Mouse (Mus musculus) liver, adult 2 months (tissue): ENCODE data around the gene Hes7. TPM values are rescaled to one million over a fixed set of nuclear protein-coding genes. Genes with fewer than 3 reads are reported as not detected.

ENCODE experiments used
- DNase-seq: peaks from one replicate; pipeline ENCODE4 v3.0.0-alpha.2; 2011; ENCODE audit warnings: low read depth, low spot score; ENCODE audit errors: extremely low read depth
- H3K27ac ChIP-seq: fragments of 200-500 bp; replicated peaks from 2 replicates; pipeline ENCODE4 v1.5.1; 2012; ENCODE audit warnings: low read depth, mild to moderate bottlenecking, control low read depth, inconsistent platforms, low read length; ENCODE audit not compliant: insufficient read depth
- H3K27me3 ChIP-seq: fragments of 200-500 bp; 2 replicates; pipeline ENCODE4 v1.6.1; 2012; ENCODE audit warnings: mild to moderate bottlenecking, moderate library complexity, low read length, inconsistent platforms; ENCODE audit not compliant: control insufficient read depth, insufficient read depth
- H3K36me3 ChIP-seq: fragments of 200-500 bp; 2 replicates; pipeline ENCODE4 v1.6.1; 2012; ENCODE audit warnings: low read length, inconsistent platforms; ENCODE audit not compliant: control insufficient read depth, insufficient read depth
- H3K4me1 ChIP-seq: fragments of 200-500 bp; 2 replicates; pipeline ENCODE4 v1.6.1; 2011; ENCODE audit warnings: low read length; ENCODE audit not compliant: control insufficient read depth, insufficient read depth
- H3K4me3 ChIP-seq: fragments of 200-500 bp; 2 replicates; pipeline ENCODE4 v1.5.1; 2011; ENCODE audit warnings: low read depth, mild to moderate bottlenecking, control low read depth, low read length, moderate library complexity; ENCODE audit not compliant: insufficient read depth
- H3K79me2 ChIP-seq: fragments of 200-500 bp; 2 replicates; pipeline ENCODE4 v1.6.1; 2012; ENCODE audit warnings: inconsistent platforms, mild to moderate bottlenecking, low read length, moderate library complexity; ENCODE audit not compliant: control insufficient read depth, insufficient read depth
- H3K9ac ChIP-seq: fragments of 200-500 bp; 2 replicates; pipeline ENCODE4 v1.6.1; 2012; ENCODE audit warnings: low read depth, mild to moderate bottlenecking, control low read depth, inconsistent platforms, low read length
- CTCF ChIP-seq: fragments of 200-500 bp; IDR thresholded peaks from 2 replicates; pipeline ENCODE4 v1.5.1; 2011; ENCODE audit warnings: low read depth, low read length, control low read depth
- POLR2A ChIP-seq: fragments of 200-500 bp; IDR thresholded peaks from 2 replicates; pipeline ENCODE4 v1.6.1; 2011; ENCODE audit warnings: low read length, control low read depth; ENCODE audit not compliant: insufficient read depth; ENCODE audit errors: extremely low read depth
- whole genome bisulfite sequencing: fragments of 180-500 bp; shearing (Covaris S2); methylation state at CpG from one replicate; pipeline ENCODE4 v1.1.7; 2018; 5-methylcytosine and 5-hydroxymethylcytosine counted together
- polyA plus RNA-seq: library from polyadenylated mRNA; depleted of rRNA; stranded (reverse); fragments of >200 nt; gene quantifications from 2 replicates; pipeline ENCODE4 v1.2.3, GENCODE M21; 2012
- total RNA-seq: library from RNA; depleted of rRNA; stranded (reverse); fragments of >200 nt; gene quantifications from 2 replicates; pipeline ENCODE4 v1.2.3, GENCODE M21; 2014

Gene Hes7
- total and polyA plus RNA-seq, 2 experiments: 0.05 TPM; not detected in 1

DNA sequence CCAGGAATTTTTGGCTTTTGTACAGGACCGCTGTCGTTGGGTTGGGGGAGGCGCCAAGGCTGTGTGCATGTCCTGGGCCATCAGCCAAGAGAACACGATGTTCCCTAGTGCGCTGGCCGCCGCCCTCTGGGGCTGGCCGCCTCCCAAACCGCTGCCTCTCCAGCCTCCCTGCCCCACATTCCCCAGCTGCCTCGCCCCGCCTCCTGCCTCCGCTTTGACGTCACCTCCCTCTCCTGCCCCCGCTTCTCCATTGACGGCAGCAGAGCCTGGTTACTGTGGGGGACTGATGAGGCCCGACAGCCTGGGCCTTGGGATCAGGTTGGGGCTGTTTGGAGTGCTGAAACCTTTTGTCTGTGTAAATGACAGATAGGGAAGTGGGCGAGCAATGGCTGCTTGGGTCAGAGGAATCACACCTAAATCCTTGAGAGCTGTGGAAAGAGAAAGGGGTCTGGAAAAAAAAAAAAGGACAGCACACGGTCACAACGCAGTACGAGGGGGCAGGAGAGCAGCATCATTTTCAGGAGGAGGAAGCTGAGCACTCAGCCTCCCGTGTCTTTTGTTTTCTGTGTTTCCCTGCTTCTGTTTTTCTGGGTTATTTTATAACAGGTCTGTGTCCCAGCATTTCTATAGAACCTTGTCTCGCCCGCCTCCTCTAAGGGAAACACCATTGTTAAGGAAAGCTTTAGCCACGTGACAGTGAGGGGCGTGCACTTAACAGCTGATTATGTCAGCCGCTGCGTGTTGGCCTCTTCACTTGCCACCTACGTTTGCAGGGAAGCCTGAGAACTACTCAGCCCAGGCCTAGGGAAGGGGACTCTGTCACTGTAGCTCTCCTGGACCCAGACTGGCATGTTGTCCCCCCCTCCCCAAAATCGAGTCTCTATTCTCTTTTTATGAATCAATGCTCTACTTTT, 23.0 kb upstream of the Hes7 start:
- peak overlapping the region; percentile 67 for H3K9ac ChIP-seq
- WGBS: 1% methylated on average over 29 of the region's 29 CpGs
- TF ChIP-seq CTCF (0 out of 2 replicates have a peak, but pooled peaks have one; percentile 11), POLR2A (peak; percentile 54; the same call in 1 of the 2 replicates)
- peaks cover 15% of the 10 kb centered on the region for H3K4me1 ChIP-seq
- peaks cover 13% of the 10 kb centered on the region; the same call in 1 of the 2 replicates for H3K79me2 ChIP-seq
- H3K36me3 ChIP-seq: peaks cover 18% of the 10 kb centered on the region
- H3K27ac ChIP-seq: peak overlapping the region; percentile 98
- peak overlapping the region; percentile 39 for H3K4me3 ChIP-seq
- DNase-seq: peak; percentile 87
- no peaks in the 10 kb centered on the region for H3K27me3 ChIP-seq

DNA sequence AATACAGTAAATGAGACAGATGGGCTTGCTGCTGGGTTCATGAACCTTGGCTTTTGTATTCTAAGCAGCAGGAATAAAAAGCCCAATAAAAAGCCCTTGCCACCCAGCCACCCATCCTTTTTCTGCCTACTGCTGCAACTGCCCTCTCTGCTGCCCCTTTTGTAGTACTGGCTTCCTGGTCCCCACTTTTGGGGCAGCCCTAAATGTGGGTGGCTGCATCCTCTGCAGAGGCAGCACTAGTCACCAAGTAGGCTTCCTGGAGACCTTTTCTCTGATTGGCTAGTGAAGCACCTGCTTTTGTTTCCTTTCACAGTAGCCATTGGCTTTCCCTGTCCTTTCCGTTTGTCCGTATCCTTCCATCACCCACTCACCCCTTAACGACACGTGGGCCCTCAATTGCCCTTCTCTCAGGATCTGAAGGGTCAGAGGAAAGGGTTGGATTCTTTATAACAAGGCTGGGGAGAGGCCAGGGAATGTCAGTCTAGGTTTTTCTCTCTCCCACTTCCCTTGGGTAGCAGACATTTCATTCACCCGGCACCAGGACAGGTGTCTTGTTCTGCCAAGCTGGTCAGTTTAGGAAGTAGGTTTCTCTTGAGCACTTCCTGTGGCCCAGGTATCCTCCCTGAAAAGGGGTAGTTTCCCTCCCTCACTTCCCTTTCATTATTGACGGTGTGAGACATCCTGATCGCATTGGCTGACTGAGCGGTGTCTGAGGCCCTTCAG, 22.0 kb upstream of the Hes7 start:
- Histone ChIP-seq H3K36me3 (peaks cover 27% of the 10 kb centered on the region), H3K27ac (peak overlapping the region; percentile 92), H3K9ac (peak overlapping the region; percentile 67), H3K27me3 (no peaks in the 10 kb centered on the region), H3K4me1 (peaks cover 12% of the 10 kb centered on the region), H3K4me3 (peak overlapping the region; percentile 8; the same call in 1 of the 2 replicates), H3K79me2 (peaks cover 13% of the 10 kb centered on the region; the same call in 1 of the 2 replicates)
- DNase-seq: peak; percentile 12
- no peak for TF ChIP-seq POLR2A
- TF ChIP-seq CTCF: no peak
- WGBS: 6% methylated on average over 8 of the region's 8 CpGs

DNA sequence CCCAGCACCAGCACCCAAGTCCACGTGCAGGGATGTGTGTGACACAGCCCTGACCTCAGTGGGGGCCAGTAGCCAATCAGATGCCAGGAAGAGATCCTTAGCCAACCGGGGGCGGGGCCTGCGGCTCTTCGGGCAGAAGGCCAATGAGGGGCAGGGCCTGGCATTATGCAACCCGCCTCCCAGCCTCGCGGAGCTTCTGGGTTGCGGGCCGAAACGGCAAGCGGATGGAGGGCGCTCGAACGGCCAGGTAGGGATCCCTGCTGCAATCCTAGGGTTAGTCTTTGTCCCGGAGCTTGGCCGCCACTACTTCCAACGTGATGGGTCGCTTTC, 21.5 kb upstream of the Hes7 start:
- Histone ChIP-seq H3K9ac (peak overlapping the region; percentile 72), H3K36me3 (peaks cover 32% of the 10 kb centered on the region), H3K79me2 (peaks cover 13% of the 10 kb centered on the region; the same call in 1 of the 2 replicates), H3K4me1 (peaks cover 12% of the 10 kb centered on the region), H3K27ac (peak overlapping the region; percentile 92), H3K4me3 (peak overlapping the region; percentile 62), H3K27me3 (no peaks in the 10 kb centered on the region)
- WGBS: 0% methylated on average over 19 of the region's 19 CpGs
- peak; percentile 92 for DNase-seq
- TF ChIP-seq POLR2A (peak; percentile 57), CTCF (no peak)

DNA sequence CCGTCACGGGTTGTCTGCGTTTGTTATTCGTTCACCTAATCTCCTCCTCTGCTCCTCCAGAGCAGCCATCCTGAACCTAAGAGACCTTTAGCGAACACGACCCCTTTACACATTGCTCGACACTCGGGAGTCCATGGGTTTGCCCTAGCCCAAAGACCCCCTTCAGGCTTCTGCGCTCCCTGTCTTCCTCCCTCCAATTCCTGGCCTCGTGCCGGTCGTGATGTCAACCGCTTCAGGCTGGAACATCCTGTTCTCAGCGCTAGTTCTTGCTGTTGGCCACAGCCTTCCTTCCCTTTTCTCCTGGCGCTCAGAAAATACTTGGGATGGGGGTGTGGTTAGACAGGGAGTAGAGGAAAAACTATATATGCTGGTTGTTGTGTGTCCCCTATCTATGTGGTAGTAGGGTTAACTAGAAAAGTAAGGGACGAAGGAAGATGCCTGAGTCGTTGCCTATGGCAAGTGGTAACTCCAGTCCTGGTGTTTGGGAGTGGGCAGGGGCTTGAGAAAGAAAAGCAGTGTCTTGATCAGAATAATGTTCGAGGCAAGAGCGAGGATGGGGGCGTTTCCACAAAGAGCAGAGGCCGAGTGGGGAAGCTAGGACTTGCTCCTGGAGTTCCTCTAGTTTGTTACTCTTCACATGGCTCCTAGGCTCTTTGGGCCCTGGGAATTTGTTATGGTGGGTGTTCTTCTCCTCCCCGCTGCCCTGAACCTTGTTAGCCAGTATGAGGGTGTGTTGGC, 20.9 kb upstream of the Hes7 start:
- peak; percentile 60 for DNase-seq
- H3K4me1 ChIP-seq: peaks cover 12% of the 10 kb centered on the region
- H3K36me3 ChIP-seq: peaks cover 38% of the 10 kb centered on the region
- H3K4me3 ChIP-seq: peak overlapping the region; percentile 62
- peak overlapping the region; percentile 72 for H3K9ac ChIP-seq
- peak overlapping the region; percentile 90 for H3K27ac ChIP-seq
- TF ChIP-seq POLR2A: no peak
- no peak for TF ChIP-seq CTCF
- H3K79me2 ChIP-seq: peaks cover 13% of the 10 kb centered on the region; the same call in 1 of the 2 replicates
- WGBS: 5% methylated on average over 22 of the region's 22 CpGs
- no peaks in the 10 kb centered on the region for H3K27me3 ChIP-seq

DNA sequence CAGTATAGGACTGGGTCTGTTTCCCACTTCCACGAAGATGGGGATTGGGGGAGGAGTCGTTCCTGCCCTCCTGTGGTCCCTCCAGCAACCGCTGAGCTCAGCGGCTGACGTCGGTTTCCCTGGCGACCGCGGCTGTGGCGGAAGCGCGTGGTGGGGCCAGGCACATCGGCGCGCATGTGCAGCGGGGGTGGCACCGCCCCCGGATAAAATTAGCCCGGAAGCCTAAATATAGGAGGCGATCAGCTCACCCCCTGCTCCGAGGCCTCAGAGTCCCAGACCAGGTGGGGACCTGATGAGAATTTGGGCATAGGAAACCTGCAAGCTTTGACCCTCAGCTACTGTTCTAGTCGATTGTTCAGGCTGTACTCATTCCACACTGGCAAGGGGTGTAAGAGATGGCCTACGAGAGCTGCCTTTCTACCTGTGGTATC, 20.3 kb upstream of the Hes7 start:
- Histone ChIP-seq H3K79me2 (peaks cover 13% of the 10 kb centered on the region; the same call in 1 of the 2 replicates), H3K4me3 (peak overlapping the region; percentile 62), H3K27me3 (no peaks in the 10 kb centered on the region), H3K27ac (peak overlapping the region; percentile 90), H3K9ac (peak overlapping the region; percentile 72), H3K4me1 (peaks cover 12% of the 10 kb centered on the region), H3K36me3 (peaks cover 44% of the 10 kb centered on the region)
- TF ChIP-seq POLR2A (no peak), CTCF (peak; percentile 25; the same call in 1 of the 2 replicates)
- DNase-seq: peak; percentile 55
- 7% methylated on average over 23 of the region's 23 CpGs for WGBS
